Mouse (Mus musculus): ENCODE data around the gene Ube2i. TPM values are rescaled to one million over a fixed set of nuclear protein-coding genes. Genes with fewer than 3 reads are reported as not detected.
A peak's percentile ranks its signal among the peaks of the same experiment; 100 is the strongest.

Ube2i gene
- polyA plus RNA-seq (2014; fragmentation: Nextera tagmentation; extraction: Ambion mirVana) = 341 and 365 TPM in 2 replicates

- H3K4me2 ChIP-seq (ENCODE audit: low read length) = peak within 1 kb of the TSS; percentile 98
- ATAC-seq (ENCODE audit: insufficient number of reproducible peaks, insufficient read depth, low FRiP score, low read depth) = no peak
- H3K27ac ChIP-seq (replicated peaks in 1 of 2; ENCODE audit: control insufficient read depth in 1 of 2, insufficient read depth in 1 of 2, low read depth in 2 of 2, low read length in 2 of 2) = peak within 1 kb of the TSS; percentile 99
- WGBS = 83% methylated on average over 9 of the region's 9 CpGs
- peaks cover 18 to 30% of the 10 kb centered on the region in 2 experiments for H3K4me1 ChIP-seq (ENCODE audit: control insufficient read depth in 2 of 2, insufficient read depth in 2 of 2, low read length in 2 of 2)
- no peaks in the 10 kb centered on the region for H3K27me3 ChIP-seq (ENCODE audit: control insufficient read depth, insufficient read depth, low read length)
- H3K36me3 ChIP-seq (ENCODE audit: control insufficient read depth, insufficient read depth, low read length) = peaks cover 11% of the 10 kb centered on the region
- H3K9me3 ChIP-seq (ENCODE audit: control insufficient read depth, low read length) = no peaks in the 10 kb centered on the region
- H3K4me3 ChIP-seq (ENCODE audit: control insufficient read depth in 1 of 2, insufficient read depth in 1 of 2, low read depth in 1 of 2, low read length in 2 of 2) = peak within 1 kb of the TSS; percentile 97 to 99
- peak within 1 kb of the TSS; percentile 100 for H3K9ac ChIP-seq (ENCODE audit: low read length)
Observed at GRCm38 (mm10) chr17:25274571-25275346, at the start of gene Ube2i. TSS of gene Ube2i (minus strand) at chr17:25274622.

- ATAC-seq (ENCODE audit: insufficient number of reproducible peaks, insufficient read depth, low FRiP score, low read depth) = no peak
- H3K4me3 ChIP-seq (ENCODE audit: control insufficient read depth in 1 of 2, insufficient read depth in 1 of 2, low read depth in 1 of 2, low read length in 2 of 2) = no peak overlapping the region
- 18% methylated on average over 2 of the region's 2 CpGs for WGBS
- no peak overlapping the region for H3K9ac ChIP-seq (ENCODE audit: low read length)
- no peaks in the 10 kb centered on the region for H3K9me3 ChIP-seq (ENCODE audit: control insufficient read depth, low read length)
- no peaks in the 10 kb centered on the region for H3K36me3 ChIP-seq (ENCODE audit: control insufficient read depth, insufficient read depth, low read length)
- H3K27ac ChIP-seq (replicated peaks in 1 of 2; ENCODE audit: control insufficient read depth in 1 of 2, insufficient read depth in 1 of 2, low read depth in 2 of 2, low read length in 2 of 2) = no peak overlapping the region
- H3K27me3 ChIP-seq (ENCODE audit: control insufficient read depth, insufficient read depth, low read length) = no peaks in the 10 kb centered on the region
- no peaks in the 10 kb centered on the region for H3K4me1 ChIP-seq (ENCODE audit: control insufficient read depth in 2 of 2, insufficient read depth in 2 of 2, low read length in 2 of 2)
- H3K4me2 ChIP-seq (ENCODE audit: low read length) = no peak overlapping the region
Observed at GRCm38 (mm10) chr17:25322930-25323329, 48.5 kb upstream of the Ube2i start.

- no peak overlapping the region for H3K9ac ChIP-seq (ENCODE audit: low read length)
- H3K9me3 ChIP-seq (ENCODE audit: control insufficient read depth, low read length) = no peaks in the 10 kb centered on the region
- no peak for ATAC-seq (ENCODE audit: insufficient number of reproducible peaks, insufficient read depth, low FRiP score, low read depth)
- no peaks in the 10 kb centered on the region for H3K36me3 ChIP-seq (ENCODE audit: control insufficient read depth, insufficient read depth, low read length)
- H3K27me3 ChIP-seq (ENCODE audit: control insufficient read depth, insufficient read depth, low read length) = no peaks in the 10 kb centered on the region
- no peaks in the 10 kb centered on the region for H3K4me1 ChIP-seq (ENCODE audit: control insufficient read depth in 2 of 2, insufficient read depth in 2 of 2, low read length in 2 of 2)
- no peak overlapping the region for H3K4me3 ChIP-seq (ENCODE audit: control insufficient read depth in 1 of 2, insufficient read depth in 1 of 2, low read depth in 1 of 2, low read length in 2 of 2)
- no peak overlapping the region for H3K4me2 ChIP-seq (ENCODE audit: low read length)
- WGBS = 80% methylated on average over 8 of the region's 8 CpGs
- no peak overlapping the region for H3K27ac ChIP-seq (replicated peaks in 1 of 2; ENCODE audit: control insufficient read depth in 1 of 2, insufficient read depth in 1 of 2, low read depth in 2 of 2, low read length in 2 of 2)
Observed at GRCm38 (mm10) chr17:25320819-25321218, 46.4 kb upstream of the Ube2i start.

- Histone ChIP-seq H3K4me3 (ENCODE audit: control insufficient read depth in 1 of 2, insufficient read depth in 1 of 2, low read depth in 1 of 2, low read length in 2 of 2) (no peak within 1 kb of the TSS), H3K9ac (ENCODE audit: low read length) (no peak within 1 kb of the TSS), H3K4me1 (ENCODE audit: control insufficient read depth in 2 of 2, insufficient read depth in 2 of 2, low read length in 2 of 2) (no peaks in the 10 kb centered on the region), H3K9me3 (ENCODE audit: control insufficient read depth, low read length) (no peaks in the 10 kb centered on the region), H3K36me3 (ENCODE audit: control insufficient read depth, insufficient read depth, low read length) (no peaks in the 10 kb centered on the region), H3K27me3 (ENCODE audit: control insufficient read depth, insufficient read depth, low read length) (no peaks in the 10 kb centered on the region), H3K4me2 (ENCODE audit: low read length) (no peak within 1 kb of the TSS), H3K27ac (replicated peaks in 1 of 2; ENCODE audit: control insufficient read depth in 1 of 2, insufficient read depth in 1 of 2, low read depth in 2 of 2, low read length in 2 of 2) (no peak within 1 kb of the TSS)
- no peak for ATAC-seq (ENCODE audit: insufficient number of reproducible peaks, insufficient read depth, low FRiP score, low read depth)
- 60% methylated on average over 5 of the region's 5 CpGs for WGBS
Observed at GRCm38 (mm10) chr17:25318354-25318753, 43.9 kb upstream of the Ube2i start, which contains the start of gene Prss29. TSS of gene Prss29 (plus strand) at chr17:25318654.

GRCm38 (mm10) chr17:25308346-25308745 lies 33.9 kb upstream of the Ube2i start, which contains the start of gene Prss28:
TSS of gene Prss28 (plus strand) at chr17:25308646.
- ATAC-seq (ENCODE audit: insufficient number of reproducible peaks, insufficient read depth, low FRiP score, low read depth) = no peak
- H3K4me2 ChIP-seq (ENCODE audit: low read length) = no peak within 1 kb of the TSS
- H3K4me1 ChIP-seq (ENCODE audit: control insufficient read depth in 2 of 2, insufficient read depth in 2 of 2, low read length in 2 of 2) = no peaks in the 10 kb centered on the region
- no peak within 1 kb of the TSS for H3K4me3 ChIP-seq (ENCODE audit: control insufficient read depth in 1 of 2, insufficient read depth in 1 of 2, low read depth in 1 of 2, low read length in 2 of 2)
- H3K9me3 ChIP-seq (ENCODE audit: control insufficient read depth, low read length) = no peaks in the 10 kb centered on the region
- H3K27ac ChIP-seq (replicated peaks in 1 of 2; ENCODE audit: control insufficient read depth in 1 of 2, insufficient read depth in 1 of 2, low read depth in 2 of 2, low read length in 2 of 2) = no peak within 1 kb of the TSS
- 0 out of 2 replicates have a peak, but pooled peaks cover 5% of the 10 kb centered on the region for H3K27me3 ChIP-seq (ENCODE audit: control insufficient read depth, insufficient read depth, low read length)
- H3K9ac ChIP-seq (ENCODE audit: low read length) = no peak within 1 kb of the TSS
- H3K36me3 ChIP-seq (ENCODE audit: control insufficient read depth, insufficient read depth, low read length) = no peaks in the 10 kb centered on the region
- WGBS = 46% methylated on average over 4 of the region's 4 CpGs

- Histone ChIP-seq H3K27me3 (ENCODE audit: control insufficient read depth, insufficient read depth, low read length) (peaks cover 3% of the 10 kb centered on the region; the same call in 1 of the 2 replicates), H3K4me1 (ENCODE audit: control insufficient read depth in 2 of 2, insufficient read depth in 2 of 2, low read length in 2 of 2) (no peaks in the 10 kb centered on the region), H3K36me3 (ENCODE audit: control insufficient read depth, insufficient read depth, low read length) (no peaks in the 10 kb centered on the region), H3K27ac (replicated peaks in 1 of 2; ENCODE audit: control insufficient read depth in 1 of 2, insufficient read depth in 1 of 2, low read depth in 2 of 2, low read length in 2 of 2) (no peak within 1 kb of the TSS), H3K9ac (ENCODE audit: low read length) (no peak within 1 kb of the TSS), H3K4me2 (ENCODE audit: low read length) (no peak within 1 kb of the TSS), H3K9me3 (ENCODE audit: control insufficient read depth, low read length) (no peaks in the 10 kb centered on the region), H3K4me3 (ENCODE audit: control insufficient read depth in 1 of 2, insufficient read depth in 1 of 2, low read depth in 1 of 2, low read length in 2 of 2) (no peak within 1 kb of the TSS)
- 74% methylated on average over 5 of the region's 5 CpGs for WGBS
- ATAC-seq (ENCODE audit: insufficient number of reproducible peaks, insufficient read depth, low FRiP score, low read depth) = no peak
Observed at GRCm38 (mm10) chr17:25298094-25298493, 23.7 kb upstream of the Ube2i start, which contains the start of gene Prss34. TSS of gene Prss34 (plus strand) at chr17:25298394.

GRCm38 (mm10) chr17:25294111-25294510 lies 19.7 kb upstream of the Ube2i start:
- H3K36me3 ChIP-seq (ENCODE audit: control insufficient read depth, insufficient read depth, low read length) = no peaks in the 10 kb centered on the region
- no peak overlapping the region for H3K9ac ChIP-seq (ENCODE audit: low read length)
- 42% methylated on average over 1 of the region's 1 CpGs for WGBS
- no peaks in the 10 kb centered on the region for H3K4me1 ChIP-seq (ENCODE audit: control insufficient read depth in 2 of 2, insufficient read depth in 2 of 2, low read length in 2 of 2)
- no peak overlapping the region for H3K27ac ChIP-seq (replicated peaks in 1 of 2; ENCODE audit: control insufficient read depth in 1 of 2, insufficient read depth in 1 of 2, low read depth in 2 of 2, low read length in 2 of 2)
- no peak for ATAC-seq (ENCODE audit: insufficient number of reproducible peaks, insufficient read depth, low FRiP score, low read depth)
- H3K4me3 ChIP-seq (ENCODE audit: control insufficient read depth in 1 of 2, insufficient read depth in 1 of 2, low read depth in 1 of 2, low read length in 2 of 2) = no peak overlapping the region
- no peak overlapping the region for H3K4me2 ChIP-seq (ENCODE audit: low read length)
- no peaks in the 10 kb centered on the region for H3K9me3 ChIP-seq (ENCODE audit: control insufficient read depth, low read length)
- H3K27me3 ChIP-seq (ENCODE audit: control insufficient read depth, insufficient read depth, low read length) = no peaks in the 10 kb centered on the region

All from heart, embryonic 14.5 days (tissue).